Mouse (Mus musculus) megakaryocyte-erythroid progenitor cell, adult 5-6 weeks (primary cell): ENCODE results near the gene Higd1c. TPM values are rescaled to one million over a fixed set of nuclear protein-coding genes. Genes with fewer than 3 reads are reported as not detected.
"Not testable (repeated sequence)": the region's sequence is repeated elsewhere in the genome, so short reads cannot be mapped to it uniquely, and the experiment has no call there.

Experiments used
- ATAC-seq: replicated peaks from 2 replicates; pipeline ENCODE4 v1.8.0; 2016; ENCODE audit warnings: mild to moderate bottlenecking, inconsistent platforms; ENCODE audit not compliant: severe bottlenecking, poor library complexity, low FRiP score, low TSS enrichment
- total RNA-seq, 2 experiments: library from RNA; stranded (forward) in 1 of 2; stranded (reverse) in 1 of 2; fragments of 200-1000, 215-1000 nt in 1 of 2; fragments of >200 nt in 1 of 2; fragmentation: Nextera tagmentation in 1 of 2; gene quantifications; 2 replicates each; pipeline ENCODE4 v1.2.3; 2014 to 2017

The Higd1c gene
- total RNA-seq, 2 experiments from 2014 or later: not detected

GRCm38 (mm10) chr15:100352711-100353250 lies 11.6 kb upstream of the Higd1c start, which contains the start of the genes Methig1 and Mettl7a2:
Gene Methig1 (plus strand): TSS chr15:100353149.
Gene Mettl7a2 (plus strand): TSS chr15:100353200.
- no peak for ATAC-seq

- ATAC-seq: peak; percentile 34; the same call in 1 of the 2 replicates
Observed at GRCm38 (mm10) chr15:100353399-100353798, 10.9 kb upstream of the Higd1c start.

- no peak for ATAC-seq
Observed at GRCm38 (mm10) chr15:100355876-100356275, 8.5 kb upstream of the Higd1c start.

- ATAC-seq: not testable (repeated sequence)
Observed at GRCm38 (mm10) chr15:100365967-100366366, 1.6 kb downstream of the Higd1c start.

GRCm38 (mm10) chr15:100367119-100367518 lies 2.8 kb downstream of the Higd1c start:
- ATAC-seq: no peak

- no peak for ATAC-seq
Observed at GRCm38 (mm10) chr15:100375066-100375465, 10.7 kb downstream of the Higd1c start.

- ATAC-seq: peak; percentile 64
Observed at GRCm38 (mm10) chr15:100377847-100378505, 13.6 kb downstream of the Higd1c start.

- no peak for ATAC-seq
Observed at GRCm38 (mm10) chr15:100379658-100380057, 15.3 kb downstream of the Higd1c start.

GRCm38 (mm10) chr15:100380104-100380503 lies 15.8 kb downstream of the Higd1c start:
- ATAC-seq: 0 out of 2 replicates have a peak, but pooled peaks have one; percentile 25

GRCm38 (mm10) chr15:100385705-100386104 lies 21.4 kb downstream of the Higd1c start:
- no peak for ATAC-seq

- ATAC-seq: no peak
Observed at GRCm38 (mm10) chr15:100387544-100388223, 23.3 kb downstream of the Higd1c start.

GRCm38 (mm10) chr15:100388224-100388835 lies 24.0 kb downstream of the Higd1c start:
- no peak for ATAC-seq

- ATAC-seq: no peak
Observed at GRCm38 (mm10) chr15:100388886-100389285, 24.5 kb downstream of the Higd1c start.

GRCm38 (mm10) chr15:100391066-100391465 lies 26.7 kb downstream of the Higd1c start:
- ATAC-seq: peak; percentile 16

- ATAC-seq: peak; percentile 80
Observed at GRCm38 (mm10) chr15:100391599-100391998, 27.3 kb downstream of the Higd1c start.

GRCm38 (mm10) chr15:100393016-100393415 lies 28.7 kb downstream of the Higd1c start:
- ATAC-seq: no peak

GRCm38 (mm10) chr15:100395561-100395960 lies 31.2 kb downstream of the Higd1c start:
- no peak for ATAC-seq

- no peak for ATAC-seq
Observed at GRCm38 (mm10) chr15:100400592-100401250, 36.4 kb downstream of the Higd1c start.

GRCm38 (mm10) chr15:100401811-100402210 lies 37.5 kb downstream of the Higd1c start:
- ATAC-seq: no peak

- no peak; the same call in 1 of the 2 replicates for ATAC-seq
Observed at GRCm38 (mm10) chr15:100402347-100402746, 38.0 kb downstream of the Higd1c start.
